Mouse (Mus musculus): ENCODE data around the gene Ccdc107.

The Ccdc107 gene

DNA sequence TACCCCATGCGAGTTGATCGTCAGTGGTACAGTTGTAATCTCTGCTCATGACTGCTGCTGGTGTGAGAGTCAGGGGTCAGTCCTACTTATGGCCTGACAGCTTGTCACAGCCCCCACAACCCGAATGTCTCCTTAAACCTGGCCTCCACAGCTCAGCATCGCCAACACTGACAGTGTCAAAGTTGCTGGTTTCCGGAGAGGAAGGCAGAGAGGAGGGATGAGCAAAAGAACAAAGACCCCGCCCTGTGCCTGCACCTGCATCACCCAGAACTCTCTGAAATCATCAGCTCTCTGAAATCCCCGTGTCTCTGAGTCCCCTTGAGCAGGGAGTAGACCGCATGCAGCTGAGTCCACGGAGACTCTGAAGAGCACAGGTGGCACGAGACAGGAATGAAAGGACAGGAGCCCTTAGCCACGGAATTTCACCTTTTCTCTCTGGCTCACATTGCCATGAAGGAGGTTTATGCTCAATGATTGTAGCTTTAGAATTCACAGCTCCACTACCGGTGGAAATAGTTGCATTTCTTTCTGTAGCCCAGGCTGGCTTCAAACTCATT lies 9.1 kb upstream of the Ccdc107 start, which contains the start of gene Sit1:
Sit1 (minus strand) TSS at position 200 of the 557 bp plus-strand sequence.
- DNase-seq (ENCODE audit: low read depth, low spot score) = peak; percentile 83

DNA sequence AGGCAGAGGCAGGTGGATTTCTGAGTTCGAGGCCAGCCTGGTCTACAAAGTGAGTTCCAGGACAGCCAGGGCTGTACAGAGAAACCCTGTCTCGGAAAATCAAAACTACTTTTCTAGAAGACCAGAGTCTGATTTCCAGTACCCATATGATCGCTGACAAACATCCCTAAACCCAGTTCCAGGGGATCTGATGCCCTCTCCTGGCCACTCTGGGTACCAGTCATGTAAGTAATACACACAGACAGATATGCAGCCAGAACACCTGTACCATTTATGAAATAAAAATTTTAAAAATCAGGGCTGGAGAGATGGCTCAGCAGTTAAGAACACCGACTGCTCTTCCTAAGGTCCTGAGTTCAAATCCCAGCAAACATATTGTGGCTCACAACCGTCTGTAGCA lies 7.0 kb upstream of the Ccdc107 start:
- peak; percentile 52 for DNase-seq (ENCODE audit: low read depth, low spot score)

DNA sequence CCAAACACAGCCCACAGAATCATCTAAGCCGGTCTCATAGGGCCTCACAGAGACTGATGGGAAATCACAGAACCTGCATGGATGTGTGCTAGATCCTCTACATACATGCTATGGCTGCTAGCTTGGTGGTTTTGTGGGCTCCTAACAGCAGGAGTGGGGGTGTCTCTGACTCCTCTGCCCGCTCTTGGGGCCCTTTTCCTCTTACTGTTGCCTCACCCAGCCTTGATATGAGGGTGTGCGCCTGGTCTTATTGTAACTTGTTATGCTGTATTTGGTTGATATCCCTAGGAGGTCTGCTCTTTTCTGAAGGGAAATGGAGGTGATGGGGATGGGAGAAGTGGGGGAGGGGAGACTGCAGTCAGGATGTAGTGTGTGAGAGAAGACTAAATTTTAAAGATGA lies 3.1 kb upstream of the Ccdc107 start:
- no peak for DNase-seq (ENCODE audit: low read depth, low spot score)

DNA sequence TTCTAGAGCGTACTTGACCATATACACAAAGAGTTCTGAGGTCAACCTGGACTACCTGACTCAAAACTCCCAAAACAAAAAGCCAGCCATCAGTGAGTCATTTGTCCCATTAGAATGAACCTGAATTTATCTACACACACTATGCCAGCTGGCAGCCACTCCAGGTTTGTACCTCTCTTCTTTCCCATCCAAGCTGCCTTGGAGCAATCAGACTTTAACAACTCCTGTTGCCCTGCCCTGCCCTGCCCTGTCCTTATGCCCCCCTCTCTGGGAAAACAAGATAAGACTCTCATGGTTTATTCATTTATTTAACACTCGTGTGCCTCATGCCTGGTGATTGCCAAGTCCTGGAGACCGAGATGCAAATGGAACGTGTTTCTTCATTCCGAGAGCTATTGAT lies 1.9 kb upstream of the Ccdc107 start:
- no peak for DNase-seq (ENCODE audit: low read depth, low spot score)

DNA sequence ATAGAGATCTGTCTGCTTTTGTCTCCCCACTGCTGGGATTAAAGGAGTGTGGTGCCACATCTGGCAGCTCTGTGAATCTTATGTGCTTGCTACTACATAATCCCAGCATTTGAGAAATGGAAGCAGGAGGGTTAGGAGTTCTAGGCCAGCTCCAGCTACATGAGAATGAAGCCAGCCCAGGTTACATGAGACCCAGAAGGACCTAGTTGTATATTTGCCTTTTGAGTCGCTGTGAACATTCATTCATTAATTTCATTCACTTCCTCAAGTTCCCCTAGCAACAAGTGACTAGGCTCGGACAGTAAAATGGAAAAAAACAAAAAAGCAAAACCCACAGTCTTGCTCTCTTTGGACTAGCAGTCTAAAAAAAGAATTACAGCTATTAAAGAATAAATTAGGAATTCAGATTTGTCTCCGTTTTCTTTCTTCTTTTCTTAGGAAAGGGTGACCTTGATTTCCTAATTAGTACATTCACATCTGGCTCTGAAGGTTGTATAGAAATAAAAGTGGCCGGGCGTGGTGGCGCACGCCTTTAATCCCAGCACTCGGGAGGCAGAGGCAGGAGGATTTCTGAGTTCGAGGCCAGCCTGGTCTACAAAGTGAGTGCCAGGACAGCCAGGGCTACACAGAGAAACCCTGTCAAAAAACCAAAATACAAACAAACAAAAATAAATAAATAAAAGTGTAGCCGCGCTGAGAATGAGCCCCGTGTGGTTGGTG lies 439 bp upstream of the Ccdc107 start:
- peak; percentile 57 for DNase-seq (ENCODE audit: low read depth, low spot score)

DNA sequence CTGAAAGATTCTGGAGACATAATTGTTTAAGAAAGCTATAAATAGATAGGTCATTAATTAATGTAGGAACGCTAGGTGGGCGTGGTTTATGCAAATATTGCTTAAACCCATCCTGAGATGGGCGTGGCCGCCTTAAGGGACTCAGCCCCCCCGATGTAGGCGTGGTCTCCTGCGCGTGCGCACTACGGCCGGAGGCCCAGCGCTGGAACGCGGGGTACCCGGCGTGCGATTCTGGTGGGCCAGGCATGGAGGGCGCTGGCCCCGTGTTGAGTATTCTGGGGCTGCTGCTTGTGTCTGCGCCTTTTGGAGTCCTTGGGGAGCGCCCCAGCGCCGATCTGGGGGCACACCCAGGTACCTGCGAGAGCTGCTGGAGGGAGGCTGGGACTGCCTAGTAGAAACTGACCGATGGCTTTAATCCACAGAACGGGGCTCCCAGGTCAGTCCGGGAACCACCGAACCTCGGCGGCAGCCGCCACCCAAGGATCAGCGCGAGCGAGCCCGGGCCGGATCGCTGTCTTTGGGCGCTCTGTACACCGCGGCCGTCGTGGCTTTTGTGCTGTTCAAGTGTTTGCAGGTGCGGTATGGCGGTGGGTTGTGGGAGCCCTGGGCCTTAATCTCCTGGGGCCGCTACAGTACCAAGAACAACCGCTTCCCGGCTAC lies 616 bp downstream of the Ccdc107 start:
- peak; percentile 97 for DNase-seq (ENCODE audit: low read depth, low spot score)

DNA sequence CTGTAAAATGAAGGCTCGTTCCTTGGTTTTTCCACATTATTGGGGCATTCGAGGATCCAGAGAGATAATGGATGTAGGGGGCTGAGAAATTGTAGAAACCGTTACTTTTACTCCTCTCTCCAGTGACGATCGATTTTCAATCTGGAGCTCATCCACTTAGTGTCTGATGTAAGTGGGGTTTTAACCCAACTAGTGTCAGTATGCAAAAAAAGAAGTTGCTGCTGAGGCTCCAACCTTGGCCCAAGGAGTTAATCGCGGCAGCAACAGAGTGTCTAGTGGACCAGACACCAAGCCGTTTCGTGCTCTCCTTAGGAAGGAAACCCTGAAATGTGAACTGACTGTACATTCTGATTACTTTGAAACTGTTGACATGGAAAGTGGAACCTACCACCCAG lies 1.1 kb downstream of the Ccdc107 start:
- DNase-seq (ENCODE audit: low read depth, low spot score) = peak; percentile 39

DNA sequence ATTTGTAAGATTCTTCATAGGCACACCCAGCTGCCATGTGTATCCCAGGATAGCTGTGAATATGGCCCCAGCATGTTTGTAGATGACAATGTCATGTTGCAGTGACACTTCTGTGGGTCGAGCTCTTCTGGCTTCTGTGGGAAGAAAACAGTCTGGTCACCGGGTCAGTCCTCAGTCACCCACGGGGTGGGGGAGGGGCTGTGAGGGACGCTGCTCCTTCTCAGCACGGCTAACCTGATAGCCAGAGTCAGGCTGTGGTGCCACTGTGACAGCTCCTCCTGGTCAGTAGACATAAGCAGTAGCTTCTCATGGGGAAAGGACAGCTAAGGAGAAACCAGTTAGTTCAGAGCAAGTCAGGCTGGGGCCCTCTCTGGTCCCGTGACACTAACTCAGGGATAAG lies 3.9 kb downstream of the Ccdc107 start:
- no peak for DNase-seq (ENCODE audit: low read depth, low spot score)

DNA sequence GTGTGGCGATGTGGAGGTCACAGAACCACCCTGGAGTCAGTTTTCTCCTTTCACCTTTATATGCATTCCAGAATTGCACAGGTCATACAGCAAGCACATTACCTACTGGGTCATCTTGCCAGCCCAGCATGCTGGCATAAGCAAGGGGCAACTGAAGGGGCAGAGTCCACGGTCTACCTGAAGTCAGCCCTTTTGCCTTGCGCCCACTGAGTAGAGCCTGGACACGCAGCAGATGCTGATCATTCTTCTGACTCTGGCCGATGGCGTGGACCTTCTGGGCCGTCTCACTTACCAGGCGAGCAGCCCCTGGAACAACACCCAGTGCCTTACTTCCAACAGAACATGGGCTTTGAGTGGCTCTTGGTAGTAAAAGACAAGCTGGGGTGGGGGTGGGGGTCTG lies 4.7 kb downstream of the Ccdc107 start:
- DNase-seq (ENCODE audit: low read depth, low spot score) = no peak

DNA sequence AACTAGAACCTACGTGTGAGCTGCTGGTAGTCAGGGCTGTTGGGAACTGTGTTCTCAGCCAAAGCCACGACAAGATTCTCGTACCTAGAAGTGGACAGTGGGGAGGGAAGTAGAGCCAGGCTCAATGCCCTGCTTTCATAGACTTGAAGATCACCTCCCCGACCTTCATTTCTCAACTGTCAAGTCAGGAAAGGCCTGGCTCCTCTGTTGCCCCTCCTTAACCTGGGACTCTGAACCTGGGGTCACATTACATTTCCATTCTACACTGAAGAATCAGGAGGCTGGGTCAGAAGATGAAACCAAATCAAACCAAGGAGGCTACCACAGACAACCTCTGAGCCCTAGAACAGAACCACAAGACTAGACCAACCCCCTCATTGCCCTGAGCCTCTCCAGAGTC lies 5.2 kb downstream of the Ccdc107 start:
- DNase-seq (ENCODE audit: low read depth, low spot score) = no peak

DNA sequence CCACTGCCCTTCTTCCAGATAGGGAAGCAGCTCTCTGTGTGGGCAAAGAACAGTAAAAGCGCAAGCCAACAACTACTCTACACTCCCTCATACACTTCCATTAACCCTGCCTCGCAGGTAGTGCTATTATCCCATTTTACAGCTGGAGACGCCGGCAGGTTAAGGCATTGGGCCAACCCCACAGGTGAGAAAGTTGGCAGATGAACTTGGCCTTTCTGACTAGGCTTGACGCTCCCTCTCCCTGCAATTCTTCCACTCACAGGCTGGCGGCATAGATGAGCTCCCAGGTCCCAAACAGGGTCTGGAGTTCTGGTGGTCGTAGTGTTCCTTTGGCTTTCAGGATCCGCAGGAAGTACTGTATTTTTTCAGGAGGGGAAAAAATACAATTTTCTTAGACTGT lies 6.3 kb downstream of the Ccdc107 start:
- DNase-seq (ENCODE audit: low read depth, low spot score) = peak; percentile 43

DNA sequence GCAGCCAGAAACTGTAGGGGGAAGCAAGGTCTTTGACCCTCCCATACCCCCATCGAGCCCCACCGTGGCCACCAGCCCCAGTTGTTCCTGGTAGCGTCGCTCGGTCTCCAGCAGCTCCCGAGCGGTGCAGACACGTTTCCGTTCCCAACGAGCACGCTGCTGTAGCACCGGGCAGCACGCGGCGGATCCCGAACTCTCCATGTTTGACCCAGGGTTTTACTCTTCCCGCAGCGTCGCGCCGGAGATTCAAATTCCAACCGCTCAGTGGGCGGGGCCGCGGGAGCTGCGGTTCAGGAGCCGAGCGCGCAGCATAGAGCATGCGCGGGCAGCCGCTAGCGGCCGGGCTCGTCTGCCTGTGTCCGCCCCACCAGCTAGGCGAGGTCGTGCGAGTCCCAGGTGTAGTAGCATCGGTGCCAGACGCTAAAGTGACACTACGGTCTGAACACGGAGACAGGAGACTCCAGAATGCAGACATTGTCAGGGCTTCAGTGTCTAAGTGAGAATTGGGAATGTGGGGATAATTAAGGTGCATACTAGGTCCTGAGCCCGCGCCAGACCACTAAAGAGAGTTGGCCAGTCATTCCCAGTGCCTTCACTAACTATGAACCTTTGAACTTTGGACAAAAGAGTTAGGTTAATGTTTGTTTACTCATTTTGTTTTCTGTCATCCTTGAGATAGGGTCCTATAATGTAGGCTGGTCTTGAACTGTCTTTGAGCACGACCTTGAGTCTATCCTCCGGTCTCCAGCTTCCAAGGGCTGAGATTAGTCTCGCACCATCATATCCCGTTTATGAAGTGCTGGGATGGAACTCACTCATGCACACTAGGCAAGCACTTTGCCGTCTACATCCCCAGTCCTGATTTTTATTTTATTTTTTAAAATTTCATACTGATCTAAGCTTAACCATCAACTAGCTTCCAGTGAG lies 7.0 kb downstream of the Ccdc107 start, which contains the start of gene Arhgef39:
Arhgef39 (minus strand) TSS at position 289 of the 927 bp plus-strand sequence.
- DNase-seq (ENCODE audit: low read depth, low spot score) = peak; percentile 81

DNA sequence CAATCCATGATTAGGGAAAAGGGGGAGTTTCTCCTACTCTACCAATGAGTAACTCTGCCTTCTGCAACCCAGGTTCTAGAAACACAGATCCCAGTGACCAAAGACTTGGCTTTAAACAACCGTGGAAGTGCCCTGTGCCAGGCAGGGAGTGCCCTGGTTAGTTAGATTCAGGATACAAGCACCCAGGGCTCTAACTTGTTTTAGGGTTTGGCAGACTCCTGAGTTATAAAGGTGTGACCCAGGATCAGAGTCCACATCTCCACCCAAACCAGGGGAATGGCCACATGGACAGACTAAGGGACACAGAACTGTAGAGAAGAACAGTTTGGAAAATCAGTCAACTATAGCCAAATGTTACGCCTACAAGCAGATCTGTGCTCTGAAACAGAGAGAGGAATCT lies 10.3 kb downstream of the Ccdc107 start:
- no peak for DNase-seq (ENCODE audit: low read depth, low spot score)

DNA sequence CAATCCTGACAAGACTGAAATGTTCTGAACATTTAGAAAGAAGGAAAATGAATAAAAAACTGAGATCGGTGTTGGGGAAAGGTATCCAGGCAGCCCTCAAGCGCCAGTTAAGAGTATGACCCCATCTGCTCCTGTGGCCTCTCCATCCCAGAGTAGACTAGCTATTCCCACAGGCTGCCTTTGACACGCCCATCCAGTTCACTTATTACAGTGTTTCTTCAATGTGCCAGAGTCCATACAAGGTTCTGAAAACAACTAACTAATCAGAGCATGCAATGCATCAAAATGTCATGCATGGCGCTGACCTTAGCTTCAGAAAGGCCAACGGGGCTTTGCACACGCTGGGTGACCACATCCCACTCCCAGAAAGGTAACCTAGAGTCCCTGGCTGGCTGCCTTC lies 10.8 kb downstream of the Ccdc107 start:
- DNase-seq (ENCODE audit: low read depth, low spot score) = no peak

DNA sequence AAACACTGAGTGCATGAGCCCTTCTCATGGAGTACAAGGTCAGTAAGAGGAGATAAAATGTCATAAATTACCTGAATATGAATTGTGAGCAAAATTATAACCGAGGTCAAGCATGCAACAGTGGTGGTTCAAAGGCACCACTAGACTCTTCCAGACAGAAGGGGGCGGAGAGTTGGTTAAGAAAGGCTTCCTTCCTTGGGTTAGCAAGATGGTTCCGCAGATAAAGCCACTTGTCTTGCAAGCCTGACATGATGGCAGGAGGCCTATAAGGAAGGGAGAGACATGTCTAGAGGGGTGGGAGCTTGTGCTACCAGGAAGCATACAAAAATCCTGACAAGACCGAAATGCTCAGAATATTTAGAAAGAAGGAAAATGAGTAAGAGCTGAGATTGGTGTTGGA lies 11.6 kb downstream of the Ccdc107 start:
- peak; percentile 21 for DNase-seq (ENCODE audit: low read depth, low spot score)

DNA sequence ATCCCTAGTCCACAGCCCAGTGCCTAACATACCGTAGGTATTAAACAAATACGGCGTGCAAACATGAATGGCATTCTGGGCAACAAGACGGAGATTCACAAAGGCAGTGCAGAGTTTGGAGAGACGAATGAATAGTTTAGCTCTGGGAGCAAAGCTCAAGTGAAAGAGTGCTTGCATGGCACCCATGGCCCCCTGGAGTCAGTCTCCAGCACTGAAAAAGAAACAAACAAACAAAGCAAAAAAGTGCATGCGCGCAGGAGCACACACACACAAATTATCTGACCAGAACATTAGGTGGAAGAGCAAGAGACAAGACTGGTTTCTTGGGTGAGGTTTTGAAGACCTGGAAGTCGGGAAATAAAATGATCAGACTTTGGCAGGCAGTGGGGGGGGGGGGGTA lies 13.4 kb downstream of the Ccdc107 start:
- DNase-seq (ENCODE audit: low read depth, low spot score) = no peak

DNA sequence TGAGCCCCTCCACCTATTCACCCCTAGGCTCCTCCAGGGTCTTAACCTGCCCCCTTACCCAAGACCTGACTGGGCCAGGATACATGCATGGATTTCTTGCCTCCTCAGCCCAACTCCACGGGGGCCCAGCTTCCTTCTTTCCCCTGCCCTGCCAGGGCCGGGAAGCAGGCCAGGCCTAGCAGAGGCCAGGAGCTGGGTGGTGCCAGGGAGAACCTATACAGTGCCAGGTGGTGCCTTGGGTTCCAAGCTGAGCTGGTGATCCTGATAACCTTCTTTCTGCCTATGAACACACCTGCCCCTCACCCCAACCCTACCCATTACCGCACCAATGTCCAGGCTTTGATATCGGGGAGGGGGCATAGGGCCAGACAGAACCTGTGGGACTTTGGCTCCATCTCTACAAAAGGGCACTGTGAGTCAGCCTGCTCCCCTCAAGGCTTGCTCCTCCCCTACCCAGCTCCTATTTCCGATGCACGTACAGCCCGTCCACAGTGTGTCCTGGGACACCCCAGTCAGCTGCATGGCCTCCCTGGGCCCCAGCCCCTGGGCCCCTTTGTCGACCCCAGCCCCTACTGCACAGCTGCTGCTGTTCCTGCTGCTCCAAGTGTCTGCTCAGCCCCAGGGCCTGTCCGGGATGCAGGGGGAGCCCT lies 14.0 kb downstream of the Ccdc107 start, which contains the start of gene Car9:
Car9 (plus strand) TSS at position 431 of the 650 bp plus-strand sequence.
- DNase-seq (ENCODE audit: low read depth, low spot score) = no peak

DNA sequence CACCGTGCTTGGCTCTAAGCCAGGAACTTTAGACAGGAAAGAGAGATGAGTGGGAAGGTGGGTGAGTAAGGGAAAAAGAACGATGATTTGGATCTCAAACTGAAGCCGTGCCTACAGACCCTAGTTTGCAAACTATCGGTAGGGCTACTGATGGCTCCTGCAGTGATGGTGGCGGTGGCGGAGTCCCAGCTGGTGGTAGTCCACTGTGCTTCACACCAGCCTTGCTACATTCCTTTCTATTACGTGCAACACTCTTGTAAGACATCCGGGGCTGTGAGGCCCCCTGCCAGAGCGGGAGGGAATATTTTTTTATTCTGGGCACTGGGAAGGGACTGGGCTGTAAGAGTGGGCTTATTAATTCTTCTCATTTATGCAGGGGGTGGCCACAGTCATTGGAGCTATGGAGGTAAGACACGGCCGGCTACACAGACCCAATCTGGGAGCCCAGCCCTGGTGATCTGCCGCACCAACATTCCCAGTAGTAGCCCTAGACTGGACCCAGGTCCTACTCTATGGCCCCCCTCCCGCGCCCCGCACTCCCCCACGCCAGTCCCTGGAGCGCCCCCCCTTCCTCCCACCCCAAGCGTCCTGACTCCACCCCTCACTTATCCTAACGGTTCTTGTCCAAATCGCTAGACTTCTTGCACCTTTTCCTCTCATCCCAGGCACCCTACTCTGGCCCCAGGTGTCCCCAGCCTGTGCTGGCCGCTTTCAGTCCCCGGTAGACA lies 15.4 kb downstream of the Ccdc107 start:
- peak; percentile 25 for DNase-seq (ENCODE audit: low read depth, low spot score)

DNA sequence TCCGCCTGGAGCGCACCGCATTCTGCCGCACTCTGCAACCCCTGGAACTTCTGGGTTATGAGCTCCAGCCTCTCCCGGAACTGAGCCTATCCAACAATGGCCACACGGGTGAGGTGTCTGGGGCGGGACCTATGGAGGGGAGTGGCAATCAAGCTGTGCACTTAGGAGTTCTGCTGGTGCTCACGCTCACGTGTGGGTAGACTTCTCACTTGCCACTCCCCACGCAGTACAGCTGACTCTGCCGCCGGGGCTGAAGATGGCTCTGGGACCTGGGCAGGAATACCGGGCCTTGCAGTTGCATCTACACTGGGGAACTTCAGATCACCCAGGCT lies 15.9 kb downstream of the Ccdc107 start:
- DNase-seq (ENCODE audit: low read depth, low spot score) = peak; percentile 87

DNA sequence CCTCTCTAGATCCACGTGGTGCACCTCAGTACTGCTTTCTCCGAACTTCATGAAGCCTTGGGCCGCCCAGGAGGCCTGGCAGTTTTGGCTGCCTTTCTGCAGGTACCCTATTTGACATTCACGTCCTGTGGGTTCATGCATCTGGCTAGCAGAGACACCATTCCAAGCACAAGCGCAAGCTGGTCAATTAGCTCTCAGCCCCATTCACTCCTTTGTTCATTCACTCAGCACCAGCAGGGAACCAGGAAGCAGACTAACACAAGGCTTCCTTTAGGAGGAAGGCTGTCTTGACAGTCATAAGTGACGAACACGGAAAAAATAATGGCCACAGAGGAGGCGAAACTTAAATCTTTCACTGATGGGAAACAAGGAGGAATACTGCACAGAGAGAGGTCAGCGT lies 16.4 kb downstream of the Ccdc107 start:
- DNase-seq (ENCODE audit: low read depth, low spot score) = no peak

Measured in CD4-positive, CD25-positive, alpha-beta regulatory T cell, adult 2 months (primary cell).